Mouse (Mus musculus) heart, embryonic 13.5 days (tissue): Measurements from ENCODE around the gene Osbpl3. TPM values are rescaled to one million over a fixed set of nuclear protein-coding genes. Genes with fewer than 3 reads are reported as not detected.

Experiments
- ATAC-seq: fragments of 200-750 bp; cut with Nextera tagmentation; 2 replicates; pipeline ENCODE4 v1.8.0; 2017; ENCODE audit warnings: moderate TSS enrichment; ENCODE audit not compliant: insufficient number of reproducible peaks, low FRiP score, low TSS enrichment; ENCODE audit errors: extremely low read depth
- H3K27ac ChIP-seq: fragments of 300-500 bp; sonication (generic); replicated peaks from 2 replicates; pipeline ENCODE4 v1.5.1; 2015; ENCODE audit warnings: moderate library complexity, mild to moderate bottlenecking, inconsistent platforms
- H3K27me3 ChIP-seq: fragments of 300-500 bp; sonication (generic); replicated peaks from 2 replicates; pipeline ENCODE4 v1.6.1; 2015; ENCODE audit warnings: mild to moderate bottlenecking, inconsistent platforms
- H3K36me3 ChIP-seq: fragments of 300-500 bp; sonication (generic); 2 replicates; pipeline ENCODE4 v1.6.1; 2015; ENCODE audit warnings: mild to moderate bottlenecking, inconsistent platforms
- H3K4me1 ChIP-seq: fragments of 300-500 bp; sonication (generic); 2 replicates; pipeline ENCODE4 v1.6.1; 2015; ENCODE audit warnings: inconsistent platforms
- H3K4me2 ChIP-seq: fragments of 300-500 bp; sonication (generic); 2 replicates; pipeline ENCODE4 v1.6.1; 2015; ENCODE audit warnings: inconsistent platforms, mild to moderate bottlenecking, moderate library complexity
- H3K4me3 ChIP-seq: fragments of 300-500 bp; sonication (generic); 2 replicates; pipeline ENCODE4 v1.5.1; 2015; ENCODE audit warnings: moderate library complexity, mild to moderate bottlenecking, inconsistent platforms
- H3K9ac ChIP-seq: fragments of 300-500 bp; sonication (generic); 2 replicates; pipeline ENCODE4 v1.6.1; 2015; ENCODE audit warnings: inconsistent platforms, mild to moderate bottlenecking, moderate library complexity
- H3K9me3 ChIP-seq: fragments of 300-500 bp; sonication (generic); 2 replicates; pipeline ENCODE4 v1.6.1; 2016; ENCODE audit warnings: inconsistent platforms
- WGBS: fragments of 180-500 bp; shearing (Covaris S2); methylation state at CpG from one replicate; pipeline ENCODE4 v1.1.7; 2015; ENCODE audit warnings: mixed read lengths; 5-methylcytosine and 5-hydroxymethylcytosine counted together
- polyA plus RNA-seq: library from polyadenylated mRNA; unstranded; fragments of >200 nt; fragmentation: Nextera tagmentation; extraction: Ambion mirVana; gene quantifications from 2 replicates; pipeline ENCODE4 v1.2.1, GENCODE M21; 2015

Gene Osbpl3
- polyA plus RNA-seq, 1 experiment from 2014 or later, result 11.8 TPM

- Histone ChIP-seq H3K4me2 (no peak overlapping the region), H3K27me3 (no peaks in the 10 kb centered on the region), H3K4me1 (peaks cover 25% of the 10 kb centered on the region), H3K4me3 (no peak overlapping the region), H3K9ac (no peak overlapping the region), H3K9me3 (no peaks in the 10 kb centered on the region), H3K36me3 (peaks cover 18% of the 10 kb centered on the region), H3K27ac (no peak overlapping the region)
- ATAC-seq, result no peak
- WGBS, result 89% methylated on average over 3 of the region's 3 CpGs
These were observed 105.1 kb downstream of the Osbpl3 start for GRCm38 (mm10) chr6:50350911-50351310.

GRCm38 (mm10) chr6:50348619-50349018, 107.4 kb downstream of the Osbpl3 start:
- Histone ChIP-seq H3K4me2 (no peak overlapping the region), H3K9me3 (no peaks in the 10 kb centered on the region), H3K4me1 (peaks cover 4% of the 10 kb centered on the region; the same call in 1 of the 2 replicates), H3K9ac (no peak overlapping the region), H3K36me3 (peaks cover 30% of the 10 kb centered on the region), H3K4me3 (no peak overlapping the region), H3K27ac (no peak overlapping the region), H3K27me3 (no peaks in the 10 kb centered on the region)
- ATAC-seq, result no peak
- 78% methylated on average over 1 of the region's 1 CpGs for WGBS

GRCm38 (mm10) chr6:50346204-50346603, 109.8 kb downstream of the Osbpl3 start:
- H3K4me3 ChIP-seq, result no peak overlapping the region
- 78% methylated on average over 7 of the region's 7 CpGs for WGBS
- no peak for ATAC-seq

GRCm38 (mm10) chr6:50340226-50340906, 115.6 kb downstream of the Osbpl3 start:
- no peak for ATAC-seq
- Histone ChIP-seq H3K9ac (no peak overlapping the region), H3K27me3 (no peaks in the 10 kb centered on the region), H3K27ac (no peak overlapping the region), H3K4me2 (no peak overlapping the region), H3K4me3 (no peak overlapping the region), H3K4me1 (peaks cover 32% of the 10 kb centered on the region), H3K9me3 (no peaks in the 10 kb centered on the region), H3K36me3 (peaks cover 32% of the 10 kb centered on the region)
- WGBS, result 82% methylated on average over 5 of the region's 5 CpGs

More at GRCm38 (mm10) chr6:50346204-50346603, 109.8 kb downstream of the Osbpl3 start:
- Histone ChIP-seq H3K9ac (no peak overlapping the region), H3K27me3 (no peaks in the 10 kb centered on the region), H3K9me3 (no peaks in the 10 kb centered on the region), H3K4me1 (no peaks in the 10 kb centered on the region), H3K4me2 (no peak overlapping the region), H3K36me3 (peaks cover 39% of the 10 kb centered on the region), H3K27ac (no peak overlapping the region)

GRCm38 (mm10) chr6:50337431-50337830, 118.6 kb downstream of the Osbpl3 start:
- Histone ChIP-seq H3K4me1 (peaks cover 44% of the 10 kb centered on the region), H3K4me3 (no peak overlapping the region), H3K4me2 (peak overlapping the region; percentile 45), H3K27me3 (no peaks in the 10 kb centered on the region), H3K27ac (peak overlapping the region; percentile 91), H3K9ac (peak overlapping the region; percentile 48), H3K36me3 (peaks cover 15% of the 10 kb centered on the region), H3K9me3 (no peaks in the 10 kb centered on the region)
- WGBS, result 39% methylated on average over 6 of the region's 6 CpGs
- no peak for ATAC-seq

- H3K4me2 ChIP-seq, result no peak overlapping the region
- ATAC-seq, result no peak
- H3K9me3 ChIP-seq, result no peaks in the 10 kb centered on the region
- peaks cover 44% of the 10 kb centered on the region for H3K4me1 ChIP-seq
- peak overlapping the region; percentile 91 for H3K27ac ChIP-seq
- H3K27me3 ChIP-seq, result no peaks in the 10 kb centered on the region
- 84% methylated on average over 2 of the region's 2 CpGs for WGBS
- no peak overlapping the region for H3K4me3 ChIP-seq
- peaks cover 11% of the 10 kb centered on the region for H3K36me3 ChIP-seq
- no peak overlapping the region for H3K9ac ChIP-seq
These were observed 119.6 kb downstream of the Osbpl3 start for GRCm38 (mm10) chr6:50336376-50336775.

- no peak overlapping the region for H3K4me3 ChIP-seq
- 0 out of 2 replicates have a peak, but pooled peaks cover 5% of the 10 kb centered on the region for H3K36me3 ChIP-seq
- H3K4me1 ChIP-seq, result peaks cover 44% of the 10 kb centered on the region
- H3K9me3 ChIP-seq, result no peaks in the 10 kb centered on the region
- H3K4me2 ChIP-seq, result no peak overlapping the region
- H3K9ac ChIP-seq, result no peak overlapping the region
- no peaks in the 10 kb centered on the region for H3K27me3 ChIP-seq
- 75% methylated on average over 15 of the region's 15 CpGs for WGBS
- H3K27ac ChIP-seq, result peak overlapping the region; percentile 75
- ATAC-seq, result 0 out of 2 replicates have a peak, but pooled peaks have one; percentile 20
These were observed 120.9 kb downstream of the Osbpl3 start for GRCm38 (mm10) chr6:50334846-50335821.

- WGBS, result 72% methylated on average over 6 of the region's 6 CpGs
- H3K4me1 ChIP-seq, result peaks cover 52% of the 10 kb centered on the region
- ATAC-seq, result no peak
- H3K4me2 ChIP-seq, result no peak overlapping the region
- H3K36me3 ChIP-seq, result no peaks in the 10 kb centered on the region
- no peak overlapping the region for H3K4me3 ChIP-seq
- H3K27me3 ChIP-seq, result no peaks in the 10 kb centered on the region
- no peak overlapping the region for H3K27ac ChIP-seq
- H3K9me3 ChIP-seq, result no peaks in the 10 kb centered on the region
- no peak overlapping the region for H3K9ac ChIP-seq
These were observed 122.7 kb downstream of the Osbpl3 start for GRCm38 (mm10) chr6:50333346-50333745.

- no peak for ATAC-seq
- H3K4me3 ChIP-seq, result no peak overlapping the region
- H3K36me3 ChIP-seq, result peaks cover 8% of the 10 kb centered on the region
- WGBS, result 83% methylated on average over 2 of the region's 2 CpGs
- no peak overlapping the region for H3K27ac ChIP-seq
- no peaks in the 10 kb centered on the region for H3K27me3 ChIP-seq
- H3K9ac ChIP-seq, result no peak overlapping the region
- peaks cover 36% of the 10 kb centered on the region for H3K4me1 ChIP-seq
- H3K9me3 ChIP-seq, result no peaks in the 10 kb centered on the region
- no peak overlapping the region for H3K4me2 ChIP-seq
These were observed 124.5 kb downstream of the Osbpl3 start for GRCm38 (mm10) chr6:50331477-50331876.

- H3K4me1 ChIP-seq, result peaks cover 36% of the 10 kb centered on the region
- peak overlapping the region; percentile 64 for H3K27ac ChIP-seq
- 75% methylated on average over 8 of the region's 8 CpGs for WGBS
- no peak overlapping the region for H3K4me3 ChIP-seq
- H3K27me3 ChIP-seq, result no peaks in the 10 kb centered on the region
- H3K9me3 ChIP-seq, result no peaks in the 10 kb centered on the region
- H3K4me2 ChIP-seq, result no peak overlapping the region
- H3K36me3 ChIP-seq, result peaks cover 10% of the 10 kb centered on the region
- ATAC-seq, result no peak
- no peak overlapping the region for H3K9ac ChIP-seq
These were observed 126.6 kb downstream of the Osbpl3 start for GRCm38 (mm10) chr6:50329380-50329779.

GRCm38 (mm10) chr6:50328901-50329300, 127.1 kb downstream of the Osbpl3 start:
- Histone ChIP-seq H3K4me2 (0 out of 2 replicates have a peak overlapping the region, but pooled peaks have one; percentile 29), H3K27me3 (no peaks in the 10 kb centered on the region), H3K36me3 (peaks cover 14% of the 10 kb centered on the region), H3K9ac (peak overlapping the region; percentile 34; the same call in 1 of the 2 replicates), H3K4me1 (peaks cover 34% of the 10 kb centered on the region), H3K9me3 (no peaks in the 10 kb centered on the region), H3K27ac (peak overlapping the region; percentile 64), H3K4me3 (no peak overlapping the region)
- no peak for ATAC-seq
- WGBS, result 28% methylated on average over 7 of the region's 7 CpGs
